Mouse (Mus musculus) midbrain, embryonic 12.5 days (tissue): ENCODE data around the gene Nppa. TPM values are rescaled to one million over a fixed set of nuclear protein-coding genes. Genes with fewer than 3 reads are reported as not detected.
"Not testable (repeated sequence)": the region's sequence is repeated elsewhere in the genome, so short reads cannot be mapped to it uniquely, and the experiment has no call there.

Source experiments
- ATAC-seq: fragments of 200-750 bp; cut with Nextera tagmentation; 2 replicates; pipeline ENCODE4 v1.8.0; 2017; ENCODE audit warnings: low read depth, moderate TSS enrichment, moderate library complexity; ENCODE audit not compliant: low FRiP score
- H3K27ac ChIP-seq: fragments of 300-500 bp; sonication (generic); replicated peaks from 2 replicates; pipeline ENCODE4 v1.5.1; 2016; ENCODE audit warnings: mild to moderate bottlenecking
- H3K27me3 ChIP-seq: fragments of 300-500 bp; sonication (generic); 2 replicates; pipeline ENCODE4 v1.6.1; 2016; ENCODE audit warnings: mild to moderate bottlenecking
- H3K36me3 ChIP-seq: fragments of 300-500 bp; sonication (generic); 2 replicates; pipeline ENCODE4 v1.6.1; 2016
- H3K4me1 ChIP-seq: fragments of 300-500 bp; sonication (generic); 2 replicates; pipeline ENCODE4 v1.6.1; 2016
- H3K4me2 ChIP-seq: fragments of 300-500 bp; sonication (generic); replicated peaks from 2 replicates; pipeline ENCODE4 v1.6.1; 2016; ENCODE audit warnings: mild to moderate bottlenecking, moderate library complexity
- H3K4me3 ChIP-seq: fragments of 300-500 bp; sonication (generic); 2 replicates; pipeline ENCODE4 v1.5.1; 2016; ENCODE audit warnings: mild to moderate bottlenecking
- H3K9ac ChIP-seq: fragments of 300-500 bp; sonication (generic); replicated peaks from 2 replicates; pipeline ENCODE4 v1.6.1; 2016; ENCODE audit warnings: mild to moderate bottlenecking, moderate library complexity
- H3K9me3 ChIP-seq: fragments of 300-500 bp; sonication (generic); 2 replicates; pipeline ENCODE4 v1.6.1; 2016; ENCODE audit warnings: mild to moderate bottlenecking
- WGBS: fragments of 180-500 bp; shearing (Covaris S2); methylation state at CpG from one replicate; pipeline ENCODE4 v1.1.7; 2016; 5-methylcytosine and 5-hydroxymethylcytosine counted together
- polyA plus RNA-seq: library from polyadenylated mRNA; unstranded; fragments of >200 nt; fragmentation: Nextera tagmentation; extraction: Ambion mirVana; gene quantifications from 2 replicates; pipeline ENCODE4 v1.2.1, GENCODE M21; 2016

Nppa gene
- polyA plus RNA-seq, 1 experiment from 2014 or later = 2.8 TPM

GRCm38 (mm10) chr4:148040029-148040830 is 39.7 kb downstream of the Nppa start:
- WGBS = 63% methylated on average over 15 of the region's 15 CpGs
- Histone ChIP-seq H3K4me3 (peak overlapping the region; percentile 62), H3K36me3 (peaks cover 38% of the 10 kb centered on the region), H3K4me2 (peak overlapping the region; percentile 88), H3K27me3 (no peaks in the 10 kb centered on the region), H3K9me3 (no peaks in the 10 kb centered on the region), H3K4me1 (peaks cover 52% of the 10 kb centered on the region), H3K27ac (peak overlapping the region; percentile 90), H3K9ac (peak overlapping the region; percentile 69)
- ATAC-seq = peak; percentile 1; the same call in 1 of the 2 replicates

DNA sequence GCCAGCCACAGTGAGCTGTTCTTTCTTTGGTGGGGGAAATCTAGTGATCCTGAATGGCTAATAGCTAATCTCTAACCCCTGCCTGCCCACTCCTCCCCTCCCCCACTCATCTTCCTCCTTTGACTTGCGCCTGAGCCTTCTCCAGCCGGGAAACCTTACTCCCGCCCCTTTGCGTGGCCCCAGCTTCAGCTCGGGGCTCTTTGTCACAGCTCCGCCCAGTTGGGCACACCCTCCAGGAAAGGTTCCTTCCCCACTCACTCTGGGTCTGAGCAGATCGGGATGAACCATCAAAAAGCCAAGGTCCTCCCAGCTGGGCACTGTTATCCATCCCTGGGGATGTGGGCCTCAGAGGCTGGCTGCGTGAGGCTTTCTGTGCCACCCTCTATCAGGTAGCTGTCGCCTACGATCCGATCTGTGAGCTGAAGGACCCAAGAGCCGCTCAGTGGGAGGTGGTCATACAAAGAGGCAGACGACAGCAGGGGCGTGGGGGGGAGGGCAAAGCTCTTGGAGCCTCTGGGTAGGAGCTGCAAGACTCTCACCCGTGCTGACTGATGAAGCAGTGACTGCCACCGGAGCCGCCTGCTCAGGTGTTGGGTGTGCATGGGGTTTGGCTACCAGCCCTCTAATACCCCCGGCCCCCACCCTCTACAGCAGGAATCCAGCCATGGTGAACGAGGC is 40.5 kb downstream of the Nppa start:
- Histone ChIP-seq H3K9me3 (no peaks in the 10 kb centered on the region), H3K27me3 (no peaks in the 10 kb centered on the region), H3K4me3 (peak overlapping the region; percentile 53), H3K4me2 (peak overlapping the region; percentile 88), H3K9ac (peak overlapping the region; percentile 69), H3K27ac (peak overlapping the region; percentile 90), H3K36me3 (peaks cover 41% of the 10 kb centered on the region), H3K4me1 (peaks cover 52% of the 10 kb centered on the region)
- WGBS = under 1% methylated on average over 19 of the region's 19 CpGs
- ATAC-seq = peak; percentile 44

DNA sequence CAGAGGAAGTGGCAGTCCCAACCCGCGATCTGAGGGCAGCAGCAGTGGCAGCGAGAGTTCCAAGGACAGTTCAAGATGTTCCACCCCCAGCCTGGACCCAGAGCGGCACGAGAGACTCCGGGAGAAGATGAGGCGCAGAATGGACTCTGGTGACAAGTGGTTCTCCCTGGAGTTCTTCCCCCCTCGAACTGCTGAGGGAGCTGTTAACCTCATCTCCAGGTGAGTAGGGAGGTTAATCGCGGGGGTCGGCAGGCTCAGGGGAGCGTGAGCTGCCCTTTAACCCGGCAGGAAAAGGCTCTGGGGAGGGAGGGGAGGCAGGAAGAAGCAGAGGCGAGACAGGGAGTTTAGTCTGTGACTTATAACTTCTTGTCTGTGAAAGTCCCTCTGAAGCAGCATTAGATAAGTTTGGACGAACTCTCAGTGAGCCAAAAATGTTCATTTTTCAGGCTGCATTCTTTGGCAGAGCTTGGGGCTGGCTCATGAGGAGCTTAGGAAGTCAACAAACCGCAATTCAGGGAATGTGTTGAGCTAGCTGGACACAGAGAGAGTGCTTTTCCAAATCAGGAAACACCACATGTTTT is 41.2 kb downstream of the Nppa start:
- Histone ChIP-seq H3K36me3 (peaks cover 42% of the 10 kb centered on the region), H3K27me3 (no peaks in the 10 kb centered on the region), H3K4me3 (peak overlapping the region; percentile 53), H3K9ac (peak overlapping the region; percentile 69), H3K27ac (peak overlapping the region; percentile 90), H3K4me1 (peaks cover 55% of the 10 kb centered on the region), H3K4me2 (peak overlapping the region; percentile 88), H3K9me3 (no peaks in the 10 kb centered on the region)
- WGBS = 3% methylated on average over 16 of the region's 16 CpGs
- ATAC-seq = no peak

DNA sequence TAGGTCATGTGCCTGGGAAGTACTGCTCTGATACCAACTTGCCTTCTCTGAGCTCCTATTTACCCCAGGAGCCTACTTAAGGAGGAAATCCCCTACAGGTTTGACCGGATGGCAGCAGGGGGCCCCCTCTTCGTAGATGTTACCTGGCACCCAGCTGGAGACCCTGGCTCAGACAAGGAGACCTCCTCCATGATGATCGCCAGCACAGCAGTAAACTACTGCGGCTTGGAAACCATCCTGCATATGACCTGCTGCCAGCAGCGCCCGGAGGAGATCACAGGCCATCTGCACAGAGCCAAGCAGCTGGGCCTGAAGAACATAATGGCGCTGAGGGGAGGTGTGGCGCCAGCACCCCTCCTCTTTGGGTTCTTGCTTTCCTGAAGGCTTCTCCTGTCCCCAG is 42.8 kb downstream of the Nppa start:
- Histone ChIP-seq H3K4me2 (peak overlapping the region; percentile 88; the same call in 1 of the 2 replicates), H3K36me3 (peaks cover 55% of the 10 kb centered on the region), H3K4me1 (peaks cover 46% of the 10 kb centered on the region)
- not testable (repeated sequence) for H3K9me3 ChIP-seq, H3K27me3 ChIP-seq, H3K4me3 ChIP-seq, H3K27ac ChIP-seq, ATAC-seq, H3K9ac ChIP-seq
- 83% methylated on average over 7 of the region's 8 CpGs for WGBS

DNA sequence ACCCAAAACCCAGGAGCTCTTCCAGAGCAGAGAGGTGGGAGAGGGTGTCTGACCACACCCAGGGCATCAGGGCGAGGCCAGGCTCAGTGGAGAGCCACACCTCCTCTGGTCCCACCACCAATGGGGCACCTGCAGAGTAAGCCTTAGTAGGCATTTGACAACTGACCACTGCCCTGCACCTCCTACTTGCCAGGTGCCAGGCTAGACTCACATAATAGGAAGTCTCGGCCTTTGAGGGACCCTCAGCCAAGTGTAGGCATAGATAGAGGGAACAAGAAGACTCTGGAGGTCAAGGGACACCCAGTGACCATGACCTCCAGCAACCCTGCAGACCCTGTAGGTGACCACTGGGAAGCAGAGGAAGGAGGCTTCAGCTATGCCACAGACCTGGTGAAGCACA is 43.6 kb downstream of the Nppa start:
- no peak overlapping the region for H3K4me2 ChIP-seq
- peaks cover 46% of the 10 kb centered on the region for H3K4me1 ChIP-seq
- H3K27me3 ChIP-seq = no peaks in the 10 kb centered on the region
- H3K9ac ChIP-seq = no peak overlapping the region
- WGBS = 94% methylated on average over 2 of the region's 2 CpGs
- no peak overlapping the region for H3K27ac ChIP-seq
- peaks cover 63% of the 10 kb centered on the region for H3K36me3 ChIP-seq
- no peak for ATAC-seq
- no peaks in the 10 kb centered on the region for H3K9me3 ChIP-seq
- no peak overlapping the region for H3K4me3 ChIP-seq

DNA sequence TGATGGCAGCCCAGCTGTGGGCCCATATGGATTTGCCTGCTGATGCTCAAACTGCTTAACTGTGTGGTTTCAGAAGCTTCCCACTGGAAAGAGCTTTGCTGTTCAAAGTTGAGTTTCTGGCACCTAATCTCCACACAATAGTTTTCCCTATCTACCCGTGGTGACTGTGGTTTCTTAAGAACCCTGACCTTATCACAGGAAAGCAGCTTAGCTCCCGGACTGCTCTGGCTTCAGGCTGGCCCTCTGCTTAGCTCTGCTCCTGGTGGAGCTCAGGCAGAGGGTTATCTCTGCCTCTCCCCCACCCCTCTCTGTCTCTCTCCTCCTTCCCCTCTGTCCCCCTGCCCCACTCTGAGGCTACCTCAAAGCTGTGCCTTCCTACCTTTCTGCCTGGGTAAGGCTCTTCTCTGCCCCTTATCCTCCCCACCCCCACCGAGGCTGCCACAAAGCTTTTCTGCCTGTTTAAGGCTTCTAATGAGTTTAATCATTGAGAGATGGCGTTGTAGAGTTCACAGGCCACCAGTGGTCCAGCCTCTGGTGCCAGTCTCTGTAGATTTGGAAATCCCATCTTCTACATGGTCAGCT is 46.0 kb downstream of the Nppa start:
- 43% methylated on average over 4 of the region's 4 CpGs for WGBS
- peaks cover 86% of the 10 kb centered on the region for H3K36me3 ChIP-seq

GRCm38 (mm10) chr4:148050396-148050914 is 49.9 kb downstream of the Nppa start:
- not testable (repeated sequence) for H3K4me3 ChIP-seq, ATAC-seq, H3K4me2 ChIP-seq, H3K9me3 ChIP-seq, H3K9ac ChIP-seq, H3K27ac ChIP-seq, H3K27me3 ChIP-seq, H3K4me1 ChIP-seq
- WGBS = 92% methylated on average over 3 of the region's 3 CpGs
- H3K36me3 ChIP-seq = peaks cover 94% of the 10 kb centered on the region

More for the DNA sequence above, 46.0 kb downstream of the Nppa start:
- Histone ChIP-seq H3K9ac (no peak overlapping the region), H3K4me2 (no peak overlapping the region), H3K9me3 (no peaks in the 10 kb centered on the region), H3K4me1 (peaks cover 22% of the 10 kb centered on the region), H3K27ac (0 out of 2 replicates have a peak overlapping the region, but pooled peaks have one; percentile 20), H3K27me3 (no peaks in the 10 kb centered on the region), H3K4me3 (no peak overlapping the region)
- ATAC-seq = 0 out of 2 replicates have a peak, but pooled peaks have one; percentile 28

- H3K27ac ChIP-seq = no peak overlapping the region
- no peak overlapping the region for H3K9ac ChIP-seq
- 96% methylated on average over 13 of the region's 13 CpGs for WGBS
- H3K36me3 ChIP-seq = peaks cover 94% of the 10 kb centered on the region
- no peaks in the 10 kb centered on the region for H3K9me3 ChIP-seq
- H3K4me2 ChIP-seq = no peak overlapping the region
- H3K27me3 ChIP-seq = no peaks in the 10 kb centered on the region
- peaks cover 5% of the 10 kb centered on the region; the same call in 1 of the 2 replicates for H3K4me1 ChIP-seq
- H3K4me3 ChIP-seq = no peak overlapping the region
- no peak for ATAC-seq
Observed at GRCm38 (mm10) chr4:148051046-148051776, 50.7 kb downstream of the Nppa start.

Other genes starting within 250 kb of the Nppa start
- gene Zfp984, start 190.9 kb upstream of the Nppa start, polyA plus RNA-seq = 5.8 and 6.0 TPM in 2 replicates
- 4.9 and 6.7 TPM in 2 replicates for gene Zfp933, start 152.4 kb upstream of the Nppa start, polyA plus RNA-seq
- gene Miip, start 131.9 kb upstream of the Nppa start, polyA plus RNA-seq = 53.2 and 61.8 TPM in 2 replicates
- gene Fv1, start 131.7 kb upstream of the Nppa start, polyA plus RNA-seq = 15.8 and 16.9 TPM in 2 replicates
- 65.1 and 65.4 TPM in 2 replicates for gene Mfn2, start 96.0 kb upstream of the Nppa start, polyA plus RNA-seq
- gene Plod1, start 64.0 kb upstream of the Nppa start, polyA plus RNA-seq = 25.1 and 27.2 TPM in 2 replicates
- gene 2510039O18Rik, start 59.8 kb upstream of the Nppa start, polyA plus RNA-seq = 21.2 and 26.1 TPM in 2 replicates
- not detected in 2 replicates for gene Nppb, start 14.9 kb upstream of the Nppa start, polyA plus RNA-seq
- gene Clcn6, start 38.1 kb downstream of the Nppa start, polyA plus RNA-seq = 26.9 and 29.7 TPM in 2 replicates
- 44.5 and 44.8 TPM in 2 replicates for gene Mthfr, start 38.4 kb downstream of the Nppa start, polyA plus RNA-seq
- 11.2 and 11.9 TPM in 2 replicates for gene Agtrap, start 87.3 kb downstream of the Nppa start, polyA plus RNA-seq
- 94.7 and 95.2 TPM in 2 replicates for gene Mad2l2, start 129.7 kb downstream of the Nppa start, polyA plus RNA-seq
- gene Draxin, start 130.0 kb downstream of the Nppa start, polyA plus RNA-seq = 16.7 and 16.8 TPM in 2 replicates
- 14.6 and 17.1 TPM in 2 replicates for gene Fbxo6, start 151.4 kb downstream of the Nppa start, polyA plus RNA-seq
- 77.4 and 79.8 TPM in 2 replicates for gene Fbxo44, start 159.8 kb downstream of the Nppa start, polyA plus RNA-seq
- 1.5 and 2.1 TPM in 2 replicates for gene Fbxo2, start 159.9 kb downstream of the Nppa start, polyA plus RNA-seq